Mouse (Mus musculus): ENCODE data around the gene Bcl2. TPM values are rescaled to one million over a fixed set of nuclear protein-coding genes. Genes with fewer than 3 reads are reported as not detected.

The Bcl2 gene
- polyA plus RNA-seq, 1 experiment from 2014 or later, result 11.7 TPM

- Histone ChIP-seq H3K9me3 (replicated peaks) (no peaks in the 10 kb centered on the region), H3K27ac (no peak overlapping the region), H3K36me3 (no peaks in the 10 kb centered on the region), H3K4me1 (peaks cover 4% of the 10 kb centered on the region; the same call in 1 of the 2 replicates), H3K27me3 (ENCODE audit: low read depth, poor library complexity, severe bottlenecking) (no peaks in the 10 kb centered on the region), H3K4me3 (no peak overlapping the region)
- no peak for DNase-seq (ENCODE audit: low spot score)
- 84% methylated on average over 3 of the region's 3 CpGs for WGBS
These were observed 131.3 kb downstream of the Bcl2 start for GRCm38 (mm10) chr1:106582810-106583209.

DNA sequence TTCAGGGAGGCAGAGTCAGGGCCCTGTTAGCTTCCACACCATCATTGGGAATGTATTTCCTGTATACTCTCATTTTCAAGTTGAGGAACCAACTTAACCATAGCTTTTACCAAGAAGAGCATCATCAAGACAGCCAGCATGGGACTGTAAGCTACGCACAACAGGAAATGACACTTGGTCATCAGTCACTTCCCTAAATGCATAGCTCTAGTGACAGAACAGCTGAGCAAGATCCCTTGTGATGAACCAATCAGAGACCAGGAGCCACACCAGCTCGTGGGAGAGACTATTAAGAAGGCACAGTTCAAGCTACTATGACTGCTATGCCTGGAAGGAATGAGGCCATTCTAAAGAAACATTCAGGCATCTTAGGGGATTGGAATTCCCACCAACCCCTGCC is 132.3 kb downstream of the Bcl2 start:
- Histone ChIP-seq H3K27ac (no peak overlapping the region), H3K4me3 (no peak overlapping the region), H3K36me3 (no peaks in the 10 kb centered on the region), H3K9me3 (replicated peaks) (no peaks in the 10 kb centered on the region), H3K27me3 (ENCODE audit: low read depth, poor library complexity, severe bottlenecking) (no peaks in the 10 kb centered on the region), H3K4me1 (peaks cover 4% of the 10 kb centered on the region; the same call in 1 of the 2 replicates)
- no peak for DNase-seq (ENCODE audit: low spot score)
- WGBS, result 60% methylated on average over 2 of the region's 2 CpGs

GRCm38 (mm10) chr1:106579768-106580167 is 134.3 kb downstream of the Bcl2 start:
- H3K9me3 ChIP-seq (replicated peaks), result no peaks in the 10 kb centered on the region
- no peak overlapping the region for H3K27ac ChIP-seq
- no peaks in the 10 kb centered on the region for H3K36me3 ChIP-seq
- 92% methylated on average over 1 of the region's 1 CpGs for WGBS
- H3K4me1 ChIP-seq, result peaks cover 4% of the 10 kb centered on the region; the same call in 1 of the 2 replicates
- no peaks in the 10 kb centered on the region for H3K27me3 ChIP-seq (ENCODE audit: low read depth, poor library complexity, severe bottlenecking)
- no peak overlapping the region for H3K4me3 ChIP-seq
- DNase-seq (ENCODE audit: low spot score), result no peak

GRCm38 (mm10) chr1:106572506-106572905 is 141.6 kb downstream of the Bcl2 start:
- WGBS, result 72% methylated on average over 2 of the region's 2 CpGs

GRCm38 (mm10) chr1:106570870-106571269 is 143.2 kb downstream of the Bcl2 start:
- H3K4me1 ChIP-seq, result no peaks in the 10 kb centered on the region; the same call in 1 of the 2 replicates
- H3K4me3 ChIP-seq, result no peak overlapping the region
- DNase-seq (ENCODE audit: low spot score), result no peak
- no peaks in the 10 kb centered on the region for H3K27me3 ChIP-seq (ENCODE audit: low read depth, poor library complexity, severe bottlenecking)
- H3K27ac ChIP-seq, result no peak overlapping the region
- H3K9me3 ChIP-seq (replicated peaks), result no peaks in the 10 kb centered on the region
- H3K36me3 ChIP-seq, result no peaks in the 10 kb centered on the region
- 89% methylated on average over 1 of the region's 1 CpGs for WGBS

More at GRCm38 (mm10) chr1:106572506-106572905, 141.6 kb downstream of the Bcl2 start:
- H3K9me3 ChIP-seq (replicated peaks), result no peaks in the 10 kb centered on the region
- H3K4me3 ChIP-seq, result no peak overlapping the region
- H3K27me3 ChIP-seq (ENCODE audit: low read depth, poor library complexity, severe bottlenecking), result no peaks in the 10 kb centered on the region
- no peaks in the 10 kb centered on the region for H3K4me1 ChIP-seq
- no peak overlapping the region for H3K27ac ChIP-seq
- no peak for DNase-seq (ENCODE audit: low spot score)
- H3K36me3 ChIP-seq, result no peaks in the 10 kb centered on the region

DNA sequence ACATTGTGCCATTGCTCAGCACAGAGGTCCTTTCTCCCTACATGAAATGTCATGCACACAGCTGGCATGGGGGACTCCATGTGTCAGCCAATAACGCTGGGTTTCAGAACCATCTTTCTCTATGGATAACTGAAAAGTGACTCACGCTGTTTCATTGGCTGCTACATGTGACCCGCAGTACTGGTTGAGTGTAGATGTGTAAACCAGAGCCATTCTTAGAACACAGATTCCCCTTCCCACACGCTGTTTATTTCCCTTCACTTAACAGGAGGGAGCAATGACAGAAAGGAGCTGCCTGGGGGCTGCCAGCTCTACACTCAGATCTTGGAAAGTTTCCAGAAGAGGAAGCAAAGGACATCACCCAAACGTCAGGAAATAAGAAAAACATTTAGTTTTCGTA is 143.7 kb downstream of the Bcl2 start:
- Histone ChIP-seq H3K4me1 (no peaks in the 10 kb centered on the region; the same call in 1 of the 2 replicates), H3K27me3 (ENCODE audit: low read depth, poor library complexity, severe bottlenecking) (no peaks in the 10 kb centered on the region), H3K27ac (no peak overlapping the region), H3K36me3 (no peaks in the 10 kb centered on the region), H3K9me3 (replicated peaks) (no peaks in the 10 kb centered on the region), H3K4me3 (no peak overlapping the region)
- WGBS, result 89% methylated on average over 6 of the region's 6 CpGs
- no peak for DNase-seq (ENCODE audit: low spot score)

DNA sequence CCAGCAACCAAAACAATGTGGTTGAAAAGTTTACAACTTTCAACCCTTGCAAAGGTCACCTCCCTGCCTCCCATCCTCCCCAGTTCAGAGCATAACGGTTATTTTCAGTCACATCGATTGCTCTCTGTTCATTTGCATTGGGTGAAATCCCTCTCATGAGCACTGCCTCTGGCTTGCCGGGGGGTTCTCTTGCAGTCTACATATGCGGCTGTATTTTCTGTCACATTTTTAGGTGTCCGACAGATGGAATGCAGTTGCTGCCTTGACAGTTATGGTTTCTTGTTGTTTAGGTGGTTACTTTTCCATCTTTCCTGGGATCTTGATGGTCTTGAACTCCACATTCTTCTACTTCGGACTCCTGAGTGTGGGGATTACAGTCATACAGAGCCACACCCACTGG is 144.4 kb downstream of the Bcl2 start:
- DNase-seq (ENCODE audit: low spot score), result no peak
- Histone ChIP-seq H3K27ac (no peak overlapping the region), H3K36me3 (no peaks in the 10 kb centered on the region), H3K4me3 (no peak overlapping the region), H3K9me3 (replicated peaks) (no peaks in the 10 kb centered on the region), H3K27me3 (ENCODE audit: low read depth, poor library complexity, severe bottlenecking) (no peaks in the 10 kb centered on the region), H3K4me1 (no peaks in the 10 kb centered on the region; the same call in 1 of the 2 replicates)
- WGBS, result 92% methylated on average over 6 of the region's 6 CpGs

- H3K4me3 ChIP-seq, result no peak overlapping the region
- DNase-seq (ENCODE audit: low spot score), result no peak
- H3K36me3 ChIP-seq, result no peaks in the 10 kb centered on the region
- no peaks in the 10 kb centered on the region for H3K27me3 ChIP-seq (ENCODE audit: low read depth, poor library complexity, severe bottlenecking)
- H3K9me3 ChIP-seq (replicated peaks), result no peaks in the 10 kb centered on the region
- WGBS, result 76% methylated on average over 3 of the region's 3 CpGs
- no peak overlapping the region for H3K27ac ChIP-seq
- H3K4me1 ChIP-seq, result no peaks in the 10 kb centered on the region; the same call in 1 of the 2 replicates
These were observed 145.2 kb downstream of the Bcl2 start for GRCm38 (mm10) chr1:106568868-106569267.

DNA sequence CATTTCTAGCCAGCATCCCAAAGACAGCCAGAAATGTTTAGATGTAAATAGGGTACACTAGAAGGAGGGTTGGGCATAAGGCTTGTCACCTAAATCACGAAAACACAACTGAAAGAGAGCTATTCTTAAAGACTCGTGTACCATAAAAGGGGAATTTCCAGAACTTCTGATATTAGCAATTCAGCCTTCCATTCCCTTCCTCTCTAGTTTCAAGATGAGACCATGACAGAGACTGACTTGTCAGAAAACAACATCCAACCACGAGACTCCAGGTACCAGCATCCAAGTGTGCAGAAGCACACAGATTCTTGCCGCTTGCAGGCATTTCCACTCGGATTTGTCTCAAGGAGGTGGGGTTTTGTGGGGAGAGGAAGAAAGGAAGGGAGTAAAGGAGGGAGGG is 146.6 kb downstream of the Bcl2 start:
- H3K9me3 ChIP-seq (replicated peaks), result no peaks in the 10 kb centered on the region
- H3K4me1 ChIP-seq, result no peaks in the 10 kb centered on the region; the same call in 1 of the 2 replicates
- 86% methylated on average over 5 of the region's 5 CpGs for WGBS
- H3K36me3 ChIP-seq, result no peaks in the 10 kb centered on the region
- H3K27me3 ChIP-seq (ENCODE audit: low read depth, poor library complexity, severe bottlenecking), result no peaks in the 10 kb centered on the region
- H3K4me3 ChIP-seq, result no peak overlapping the region
- DNase-seq (ENCODE audit: low spot score), result no peak
- no peak overlapping the region for H3K27ac ChIP-seq

GRCm38 (mm10) chr1:106566120-106567086 is 147.7 kb downstream of the Bcl2 start:
- H3K4me1 ChIP-seq, result no peaks in the 10 kb centered on the region; the same call in 1 of the 2 replicates
- 84% methylated on average over 6 of the region's 6 CpGs for WGBS
- no peak for DNase-seq (ENCODE audit: low spot score)
- H3K4me3 ChIP-seq, result no peak overlapping the region
- H3K9me3 ChIP-seq (replicated peaks), result no peaks in the 10 kb centered on the region
- H3K36me3 ChIP-seq, result no peaks in the 10 kb centered on the region
- H3K27me3 ChIP-seq (ENCODE audit: low read depth, poor library complexity, severe bottlenecking), result no peaks in the 10 kb centered on the region
- H3K27ac ChIP-seq, result no peak overlapping the region

DNA sequence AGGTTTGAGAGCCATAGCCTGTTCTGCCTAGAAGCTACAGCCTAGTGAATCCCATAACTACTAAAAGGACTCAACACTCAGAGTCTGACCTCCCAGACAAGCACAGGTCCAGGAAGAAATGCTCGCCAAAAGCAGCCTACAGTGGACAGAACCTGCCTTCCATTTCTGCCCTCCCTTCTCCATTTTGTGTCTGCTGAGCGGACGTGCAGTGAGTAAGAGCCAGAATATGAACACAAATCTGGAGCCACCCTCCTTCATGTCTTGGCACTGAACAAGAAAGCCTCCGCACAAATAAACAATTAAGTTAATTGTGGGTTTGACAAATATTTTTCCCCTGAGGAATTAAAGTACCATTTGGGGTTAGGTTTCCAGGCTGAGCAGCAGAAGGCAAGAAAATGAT is 148.8 kb downstream of the Bcl2 start:
- H3K36me3 ChIP-seq, result no peaks in the 10 kb centered on the region
- H3K27ac ChIP-seq, result no peak overlapping the region
- no peaks in the 10 kb centered on the region for H3K9me3 ChIP-seq (replicated peaks)
- WGBS, result 86% methylated on average over 4 of the region's 4 CpGs
- no peaks in the 10 kb centered on the region for H3K27me3 ChIP-seq (ENCODE audit: low read depth, poor library complexity, severe bottlenecking)
- no peaks in the 10 kb centered on the region; the same call in 1 of the 2 replicates for H3K4me1 ChIP-seq
- DNase-seq (ENCODE audit: low spot score), result no peak
- no peak overlapping the region for H3K4me3 ChIP-seq

DNA sequence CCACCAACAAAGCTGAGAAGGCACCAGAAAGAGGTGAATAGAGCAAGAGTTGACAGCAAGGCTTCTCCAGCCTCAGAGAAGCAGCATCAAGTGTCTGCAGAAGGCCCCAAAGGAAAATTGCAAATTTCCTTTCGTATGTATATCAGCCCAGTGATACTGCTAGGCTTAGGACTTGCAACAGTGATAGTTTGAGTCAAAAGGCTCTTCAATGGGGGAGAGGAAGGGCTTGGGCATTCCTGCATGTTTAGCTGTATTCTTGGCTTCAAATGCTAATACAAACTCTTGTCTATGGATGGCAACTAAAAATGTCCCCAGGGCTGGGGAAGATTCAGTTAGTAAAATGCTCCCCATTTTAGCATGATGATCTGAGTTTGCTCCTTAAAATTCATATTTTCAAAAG is 149.6 kb downstream of the Bcl2 start:
- Histone ChIP-seq H3K36me3 (no peaks in the 10 kb centered on the region), H3K4me3 (no peak overlapping the region), H3K9me3 (replicated peaks) (no peaks in the 10 kb centered on the region), H3K27me3 (ENCODE audit: low read depth, poor library complexity, severe bottlenecking) (no peaks in the 10 kb centered on the region), H3K4me1 (no peaks in the 10 kb centered on the region; the same call in 1 of the 2 replicates), H3K27ac (no peak overlapping the region)
- DNase-seq (ENCODE audit: low spot score), result no peak
- WGBS, result 76% methylated on average over 1 of the region's 1 CpGs

- H3K4me1 ChIP-seq, result no peaks in the 10 kb centered on the region; the same call in 1 of the 2 replicates
- no peak overlapping the region for H3K4me3 ChIP-seq
- WGBS, result 89% methylated on average over 3 of the region's 3 CpGs
- no peaks in the 10 kb centered on the region for H3K27me3 ChIP-seq (ENCODE audit: low read depth, poor library complexity, severe bottlenecking)
- no peaks in the 10 kb centered on the region for H3K36me3 ChIP-seq
- no peak overlapping the region for H3K27ac ChIP-seq
- H3K9me3 ChIP-seq (replicated peaks), result no peaks in the 10 kb centered on the region
- no peak for DNase-seq (ENCODE audit: low spot score)
These were observed 151.3 kb downstream of the Bcl2 start for GRCm38 (mm10) chr1:106562751-106563150.

Data from limb, embryonic 10.5 days (tissue).